Mouse (Mus musculus) liver, embryonic 14.5 days (tissue): Measurements from ENCODE around the gene Lhx9. TPM values are rescaled to one million over a fixed set of nuclear protein-coding genes. Genes with fewer than 3 reads are reported as not detected.

Experiments
- ATAC-seq: fragments of 200-750 bp; cut with Nextera tagmentation; 2 replicates; pipeline ENCODE4 v1.8.0; 2017; ENCODE audit warnings: moderate number of reproducible peaks, mild to moderate bottlenecking, moderate library complexity; ENCODE audit not compliant: insufficient read depth
- DNase-seq, 3 experiments: peaks; one replicate each; pipeline ENCODE4 v3.0.0-alpha.2; 2012 to 2013; ENCODE audit warnings: low read depth in 3 of 3, low spot score in 3 of 3
- H3K27ac ChIP-seq: fragments of 300-500 bp; sonication (generic); 2 replicates; pipeline ENCODE4 v1.5.1; 2014; ENCODE audit warnings: moderate library complexity, mild to moderate bottlenecking, control low read depth, inconsistent platforms
- H3K27me3 ChIP-seq: fragments of 300-500 bp; sonication (generic); 2 replicates; pipeline ENCODE4 v1.6.1; 2014; ENCODE audit warnings: mild to moderate bottlenecking, low read length, moderate library complexity; ENCODE audit not compliant: control insufficient read depth, insufficient read depth
- H3K36me3 ChIP-seq: fragments of 300-500 bp; sonication (generic); replicated peaks from 2 replicates; pipeline ENCODE4 v1.6.1; 2014; ENCODE audit warnings: low read depth; ENCODE audit not compliant: control insufficient read depth, insufficient read depth
- H3K4me1 ChIP-seq, 2 experiments: fragments of 200-500 bp in 1 of 2; fragments of 300-500 bp in 1 of 2; sonication (generic) in 1 of 2; replicated peaks; 2 replicates each; pipeline ENCODE4 v1.6.1; 2012 to 2014; ENCODE audit warnings: antibody characterized with exemption in 1 of 2, inconsistent platforms in 1 of 2, low read length in 1 of 2; ENCODE audit not compliant: control insufficient read depth in 2 of 2, insufficient read depth in 2 of 2
- H3K4me2 ChIP-seq: fragments of 300-500 bp; sonication (generic); 2 replicates; pipeline ENCODE4 v1.6.1; 2014; ENCODE audit warnings: low read depth, mild to moderate bottlenecking, control low read depth, moderate library complexity
- H3K4me3 ChIP-seq, 2 experiments: fragments of 200-500 bp in 1 of 2; fragments of 300-500 bp in 1 of 2; sonication (generic) in 1 of 2; 2 replicates each; pipeline ENCODE4 v1.5.1; 2012 to 2014; ENCODE audit warnings: low read depth in 2 of 2, low read length in 2 of 2, mild to moderate bottlenecking in 2 of 2, control low read depth in 1 of 2, inconsistent platforms in 1 of 2, moderate library complexity in 1 of 2; ENCODE audit not compliant: insufficient read depth in 1 of 2
- H3K9ac ChIP-seq: fragments of 300-500 bp; sonication (generic); replicated peaks from 2 replicates; pipeline ENCODE4 v1.6.1; 2014; ENCODE audit warnings: mild to moderate bottlenecking, control low read depth, moderate library complexity
- H3K9me3 ChIP-seq: fragments of 300-500 bp; sonication (generic); 2 replicates; pipeline ENCODE4 v1.6.1; 2016; ENCODE audit warnings: low read length, mixed read lengths; ENCODE audit not compliant: control insufficient read depth
- CTCF ChIP-seq: IDR thresholded peaks from 2 replicates; pipeline ENCODE4 v1.5.1; 2016; ENCODE audit warnings: antibody characterized with exemption, low read depth, control low read depth
- EP300 ChIP-seq: IDR thresholded peaks from 2 replicates; pipeline ENCODE4 v1.6.1; 2016; ENCODE audit warnings: antibody characterized with exemption, low read depth
- WGBS: fragments of 180-500 bp; shearing (Covaris S2); extraction: QIAGEN DNeasy Blood & Tissue Kit; methylation state at CpG from one replicate; pipeline ENCODE4 v1.1.7; 2014; ENCODE audit not compliant: insufficient replicate concordance; 5-methylcytosine and 5-hydroxymethylcytosine counted together
- polyA plus RNA-seq, 2 experiments: library from polyadenylated mRNA; depleted of rRNA in 1 of 2; stranded (reverse) in 1 of 2; unstranded in 1 of 2; fragments of >200 nt; fragmentation: Nextera tagmentation in 1 of 2; extraction: Ambion mirVana in 1 of 2; gene quantifications; 2 replicates each; pipeline versions ENCODE4 v1.2.1 to v1.2.3; 2012 to 2014

The Lhx9 gene
- polyA plus RNA-seq, 2 experiments, result 0.13 TPM; not detected in 1

DNA sequence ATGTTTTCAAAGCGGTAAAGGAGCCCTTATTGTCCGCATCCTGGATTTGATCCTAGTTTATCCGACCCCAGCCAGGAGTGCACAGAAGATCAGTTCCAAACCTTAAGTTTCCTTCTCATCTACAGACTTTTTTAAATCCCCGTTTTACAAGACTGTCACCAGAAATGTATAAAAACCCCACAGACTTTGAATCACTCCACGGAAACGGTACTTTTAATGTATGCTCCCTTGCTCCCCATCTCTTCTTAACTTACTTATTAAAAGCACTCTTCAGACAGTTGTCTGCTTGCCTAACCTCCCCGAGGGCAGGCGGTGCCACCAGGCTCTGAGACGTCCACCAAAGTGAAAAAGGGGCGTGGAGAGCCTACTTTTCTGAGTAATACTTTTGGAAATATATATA lies 5.6 kb downstream of the Lhx9 start:
- H3K4me3 ChIP-seq, result no peak overlapping the region
- no peak for TF ChIP-seq CTCF
- no peak for TF ChIP-seq EP300
- no peak for DNase-seq

DNA sequence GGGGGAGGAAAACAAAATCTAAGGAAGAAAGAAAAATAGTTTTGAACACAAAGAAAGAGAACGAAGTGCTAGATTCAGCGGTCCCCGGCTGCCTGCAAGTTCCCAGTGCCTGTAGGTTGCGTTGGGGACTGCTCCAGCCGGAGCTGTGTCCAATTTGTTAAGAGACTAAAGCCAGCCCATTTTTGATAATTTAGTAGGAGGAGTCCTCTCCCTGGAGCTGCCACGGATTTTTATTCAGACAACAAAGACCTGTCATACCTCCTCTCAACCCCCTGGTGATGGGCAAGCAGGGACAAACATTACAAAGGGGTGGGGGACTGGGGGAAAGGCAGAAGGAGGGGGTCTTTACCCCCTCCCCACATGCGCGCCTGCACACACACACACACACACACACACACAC lies 6.1 kb downstream of the Lhx9 start:
- 4% methylated on average over 8 of the region's 8 CpGs for WGBS
- no peaks in the 10 kb centered on the region for H3K9me3 ChIP-seq
- ATAC-seq (no peak), DNase-seq (no peak)
- H3K4me1 ChIP-seq, result peaks cover 0 to 2% of the 10 kb centered on the region in 2 experiments; a peak in 1 of 4 replicates
- peaks cover 99% of the 10 kb centered on the region for H3K27me3 ChIP-seq
- TF ChIP-seq EP300, result no peak
- TF ChIP-seq CTCF, result no peak
- no peak overlapping the region for H3K27ac ChIP-seq
- no peak overlapping the region for H3K4me3 ChIP-seq
- H3K9ac ChIP-seq, result no peak overlapping the region
- no peaks in the 10 kb centered on the region for H3K36me3 ChIP-seq
- H3K4me2 ChIP-seq, result peak overlapping the region; percentile 40; the same call in 1 of the 2 replicates

More for the DNA sequence above, 5.6 kb downstream of the Lhx9 start:
- peaks cover 97% of the 10 kb centered on the region for H3K27me3 ChIP-seq
- no peaks in the 10 kb centered on the region for H3K36me3 ChIP-seq
- no peak overlapping the region for H3K27ac ChIP-seq
- 5% methylated on average over 10 of the region's 10 CpGs for WGBS
- no peaks in the 10 kb centered on the region for H3K9me3 ChIP-seq
- no peak overlapping the region for H3K4me2 ChIP-seq
- H3K9ac ChIP-seq, result no peak overlapping the region
- no peak for ATAC-seq
- H3K4me1 ChIP-seq, result peaks cover 0 to 2% of the 10 kb centered on the region in 2 experiments; a peak in 1 of 4 replicates

DNA sequence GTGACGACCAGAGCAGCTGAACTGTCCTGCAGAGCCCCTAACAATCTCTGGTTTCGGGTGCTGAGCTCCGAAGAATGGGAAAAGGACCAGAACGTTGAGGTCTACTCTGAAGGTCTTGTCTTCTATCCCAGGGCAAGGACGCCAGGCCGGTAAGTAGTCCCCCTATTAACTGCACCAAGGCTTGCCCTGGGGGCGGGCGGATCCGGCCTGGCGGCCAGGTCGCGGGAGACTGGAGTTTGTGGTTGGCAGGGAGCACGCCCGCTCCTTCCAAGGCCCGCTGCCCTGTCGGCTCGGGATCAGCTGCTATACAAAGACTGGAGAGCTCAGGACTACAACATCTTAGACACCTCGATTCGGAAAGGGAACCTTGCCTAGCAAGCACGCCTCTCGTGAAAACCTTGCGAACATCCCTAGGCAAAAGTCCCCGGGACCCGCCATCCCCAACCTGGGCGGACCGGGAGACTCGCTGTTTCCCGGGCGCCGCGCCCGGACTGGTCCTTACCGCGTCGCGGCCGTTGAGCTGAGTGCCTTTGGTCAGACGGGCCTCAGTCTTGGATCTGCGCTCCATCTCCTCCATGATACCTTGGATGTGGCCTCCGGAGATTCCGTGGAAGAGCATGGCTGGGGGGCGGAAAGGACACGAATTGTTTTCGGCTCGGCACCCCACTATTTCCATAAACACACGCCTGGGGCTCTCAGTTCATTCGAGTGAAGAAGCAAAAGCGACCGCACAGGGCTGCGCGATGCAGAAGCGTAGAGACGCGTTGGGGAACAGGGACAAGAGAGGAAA lies 6.9 kb downstream of the Lhx9 start:
- H3K36me3 ChIP-seq, result no peaks in the 10 kb centered on the region
- ATAC-seq (no peak), DNase-seq (no peak)
- H3K27ac ChIP-seq, result no peak overlapping the region
- peaks cover 100% of the 10 kb centered on the region for H3K27me3 ChIP-seq
- peak overlapping the region; percentile 40 for H3K4me2 ChIP-seq
- H3K4me3 ChIP-seq, result peak overlapping the region; percentile 27 to 34; a peak in 2 of 4 replicates
- H3K9ac ChIP-seq, result no peak overlapping the region
- H3K4me1 ChIP-seq, result peaks cover 0 to 2% of the 10 kb centered on the region in 2 experiments; a peak in 1 of 4 replicates
- 5% methylated on average over 54 of the region's 54 CpGs for WGBS
- TF ChIP-seq EP300 (no peak), CTCF (no peak)
- no peaks in the 10 kb centered on the region for H3K9me3 ChIP-seq

DNA sequence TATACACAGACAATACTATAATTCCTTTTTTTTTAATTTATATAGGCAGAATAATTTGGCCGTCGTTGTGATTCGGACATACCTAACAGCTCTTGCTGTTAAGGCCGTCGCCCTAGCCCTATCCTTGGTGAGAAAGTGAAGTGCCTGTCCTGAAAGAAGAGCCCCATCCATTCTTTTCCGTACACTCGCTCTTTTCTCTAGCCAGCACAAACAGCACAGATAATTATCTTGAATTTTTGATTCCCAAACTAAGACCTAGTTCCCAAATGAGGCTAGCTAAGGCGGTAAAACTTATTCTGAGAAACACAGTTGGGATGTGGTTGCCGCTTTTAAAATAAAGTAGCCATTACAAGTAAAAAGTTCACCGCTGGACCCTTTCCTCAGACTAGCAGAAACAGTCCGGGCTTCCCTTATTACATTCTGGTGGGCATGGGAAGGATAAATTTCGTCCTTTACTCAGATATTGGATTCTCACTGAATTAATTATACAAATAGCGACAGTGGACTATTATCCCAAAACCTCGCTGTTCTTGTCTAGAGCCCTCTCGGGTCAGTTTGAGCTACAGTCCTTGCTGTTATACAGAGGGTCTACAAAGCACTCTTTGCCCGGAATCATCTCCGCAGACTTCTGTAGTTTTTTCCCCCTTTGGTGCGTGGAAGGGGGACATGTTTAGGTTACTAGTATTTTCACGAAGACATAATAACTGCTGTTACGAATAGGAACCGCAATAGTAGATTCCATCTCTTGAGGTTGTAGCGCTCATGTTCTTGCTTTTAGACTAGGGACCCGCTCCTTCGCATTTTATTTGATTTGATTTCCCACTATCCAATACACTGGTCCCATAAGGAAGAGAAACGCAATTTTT lies 7.7 kb downstream of the Lhx9 start:
- TF ChIP-seq EP300, result no peak
- no peak for TF ChIP-seq CTCF
- no peak overlapping the region for H3K27ac ChIP-seq
- no peaks in the 10 kb centered on the region for H3K36me3 ChIP-seq
- H3K4me1 ChIP-seq, result peaks cover 0 to 2% of the 10 kb centered on the region in 2 experiments; a peak in 1 of 4 replicates
- no peaks in the 10 kb centered on the region for H3K9me3 ChIP-seq
- H3K4me3 ChIP-seq, result no peak overlapping the region
- no peak overlapping the region for H3K9ac ChIP-seq
- DNase-seq (no peak), ATAC-seq (no peak)
- no peak overlapping the region for H3K4me2 ChIP-seq
- WGBS, result 10% methylated on average over 25 of the region's 25 CpGs
- peaks cover 97% of the 10 kb centered on the region for H3K27me3 ChIP-seq
